ENCODE assay signal across 11 mouse cellular contexts in genomic region chr16:91793507-91794278, GRCm38 (mm10).
DNase-seq lines count a peak whose midpoint lies in the region; ATAC-seq and TF ChIP-seq lines count a peak whose summit lies in the region.
"Had no signal": no experiment of that assay in that cellular context is flagged by ENCODE, and none has a peak within 500 bp of the region (broad histone marks: within the 10 kb centered on the region; RNA-seq: fewer than 3 reads in every experiment).

No protein-coding gene starts in this region.

- peak; percentile 56; the same call in 1 of the 2 replicates for TF ChIP-seq EP300 in heart, adult 2 months (IDR thresholded peaks at IDR 0.05; ENCODE audit: insufficient read depth, low read depth, low read length)
- TF ChIP-seq EP300 in stomach, postnatal 0 days (optimal IDR thresholded peaks at IDR 0.05), result no peak

- TF ChIP-seq CTCF in heart, adult 2 months (IDR thresholded peaks at IDR 0.05), result no peak
- TF ChIP-seq CTCF in stomach, postnatal 0 days (IDR thresholded peaks at IDR 0.05; ENCODE audit: low read depth), result no peak

- no peak overlapping the region for H3K4me3 ChIP-seq in heart, adult 2 months
- no peak overlapping the region for H3K4me3 ChIP-seq in liver, embryonic 13.5 days (replicated peaks)
- no peak overlapping the region for H3K4me3 ChIP-seq in midbrain, embryonic 14.5 days (replicated peaks; ENCODE audit: low read depth, low read length)
- H3K4me3 ChIP-seq in stomach, postnatal 0 days (ENCODE audit: low read depth, low read length), result no peak overlapping the region
- H3K4me3 ChIP-seq: forebrain, embryonic 10.5 days; hindbrain, embryonic 15.5 days; limb, embryonic 10.5 days had no signal

- no peaks in the 10 kb centered on the region for H3K36me3 ChIP-seq in heart, adult 2 months (ENCODE audit: control insufficient read depth, insufficient read depth, low read length)
- H3K36me3 ChIP-seq in liver, embryonic 13.5 days, result no peaks in the 10 kb centered on the region; the same call in 1 of the 2 replicates
- peaks cover 27% of the 10 kb centered on the region for H3K36me3 ChIP-seq in midbrain, embryonic 14.5 days (ENCODE audit: control insufficient read depth, insufficient read depth, low read length)
- H3K36me3 ChIP-seq in stomach, postnatal 0 days (ENCODE audit: control insufficient read depth, insufficient read depth, low read length), result peaks cover 7% of the 10 kb centered on the region

- H3K79me2 ChIP-seq in heart, adult 2 months (replicated peaks; ENCODE audit: control insufficient read depth, insufficient read depth, low read length), result no peaks in the 10 kb centered on the region; the same call in 1 of the 2 replicates

- peak overlapping the region; percentile 67 for H3K27ac ChIP-seq in heart, adult 2 months
- H3K27ac ChIP-seq in liver, embryonic 13.5 days, result peak overlapping the region; percentile 2; the same call in 1 of the 2 replicates
- H3K27ac ChIP-seq in midbrain, embryonic 14.5 days (replicated peaks; ENCODE audit: low read depth, low read length), result no peak overlapping the region
- no peak overlapping the region for H3K27ac ChIP-seq in stomach, postnatal 0 days (replicated peaks)
- H3K27ac ChIP-seq: forebrain, embryonic 10.5 days; hindbrain, embryonic 15.5 days; limb, embryonic 10.5 days had no signal

- 24% methylated on average over 13 of the region's 13 CpGs for WGBS in heart, adult 2 months
- WGBS in liver, embryonic 13.5 days (ENCODE audit: insufficient replicate concordance), result 17% methylated on average over 13 of the region's 13 CpGs
- 94% methylated on average over 13 of the region's 13 CpGs for WGBS in midbrain, embryonic 14.5 days
- WGBS in stomach, postnatal 0 days, result 89% methylated on average over 13 of the region's 13 CpGs

- peak; percentile 14 for DNase-seq in thymus, postnatal 25 days
- DNase-seq in thymus, adult 18-20 months, result no peak
- DNase-seq in heart, adult 2 months, result peak; percentile 39 to 51
- no peak for DNase-seq in liver, embryonic 13.5 days
- DNase-seq in midbrain, embryonic 14.5 days, result no peak
- DNase-seq in left cerebral cortex, adult 8-10 months (ENCODE audit: low spot score in 2 of 2), result no peak
- DNase-seq in stomach, postnatal 0 days (ENCODE audit: low spot score), result no peak
- DNase-seq: cerebellum, postnatal 10 days had no signal

- peaks cover 11% of the 10 kb centered on the region for H3K4me1 ChIP-seq in heart, adult 2 months (ENCODE audit: control insufficient read depth, insufficient read depth, low read length)
- peaks cover 48% of the 10 kb centered on the region for H3K4me1 ChIP-seq in liver, embryonic 13.5 days (replicated peaks)
- no peaks in the 10 kb centered on the region for H3K4me1 ChIP-seq in midbrain, embryonic 14.5 days (ENCODE audit: control insufficient read depth, insufficient read depth, low read length)
- H3K4me1 ChIP-seq in stomach, postnatal 0 days (replicated peaks; ENCODE audit: control insufficient read depth, insufficient read depth), result no peaks in the 10 kb centered on the region

- H3K9ac ChIP-seq in heart, adult 2 months (ENCODE audit: low read depth, low read length), result no peak overlapping the region
- H3K9ac ChIP-seq in liver, embryonic 13.5 days, result 0 out of 2 replicates have a peak overlapping the region, but pooled peaks have one; percentile 0
- no peak overlapping the region for H3K9ac ChIP-seq in midbrain, embryonic 14.5 days (replicated peaks; ENCODE audit: low read length)
- H3K9ac ChIP-seq in stomach, postnatal 0 days (ENCODE audit: low read length), result no peak overlapping the region
- H3K9ac ChIP-seq: hindbrain, embryonic 15.5 days had no signal

- H3K9me3 ChIP-seq in liver, embryonic 13.5 days (replicated peaks), result no peaks in the 10 kb centered on the region
- H3K9me3 ChIP-seq in midbrain, embryonic 14.5 days (ENCODE audit: control insufficient read depth, low read length), result no peaks in the 10 kb centered on the region
- H3K9me3 ChIP-seq in stomach, postnatal 0 days (ENCODE audit: control insufficient read depth, low read length), result no peaks in the 10 kb centered on the region
- H3K9me3 ChIP-seq: forebrain, embryonic 10.5 days; hindbrain, embryonic 15.5 days; limb, embryonic 10.5 days had no signal

- TF ChIP-seq POLR2A in heart, adult 2 months (IDR thresholded peaks at IDR 0.05; ENCODE audit: insufficient read depth, low read depth, low read length), result no peak; the same call in 1 of the 2 replicates

- H3K4me2 ChIP-seq in liver, embryonic 13.5 days, result peak overlapping the region; percentile 16
- no peak overlapping the region for H3K4me2 ChIP-seq in midbrain, embryonic 14.5 days (ENCODE audit: low read length)
- H3K4me2 ChIP-seq in stomach, postnatal 0 days (replicated peaks; ENCODE audit: low read depth), result no peak overlapping the region
- H3K4me2 ChIP-seq: hindbrain, embryonic 15.5 days had no signal

- no peak for ATAC-seq in liver, embryonic 13.5 days (ENCODE audit: low read depth)
- no peak for ATAC-seq in midbrain, embryonic 14.5 days (ENCODE audit: low FRiP score, low TSS enrichment)
- no peak for ATAC-seq in stomach, postnatal 0 days (ENCODE audit: low FRiP score, low TSS enrichment)

- intact Hi-C loops in heart, adult 2 months (cut with DNase I), result no loop called here

- no peaks in the 10 kb centered on the region for H3K27me3 ChIP-seq in heart, adult 2 months (ENCODE audit: control insufficient read depth, insufficient read depth, low read length)
- H3K27me3 ChIP-seq in liver, embryonic 13.5 days, result peaks cover 11% of the 10 kb centered on the region; the same call in 1 of the 2 replicates
- no peaks in the 10 kb centered on the region for H3K27me3 ChIP-seq in midbrain, embryonic 14.5 days (ENCODE audit: control insufficient read depth, insufficient read depth, low read length)
- H3K27me3 ChIP-seq in stomach, postnatal 0 days (ENCODE audit: control insufficient read depth, insufficient read depth, low read length), result no peaks in the 10 kb centered on the region
- H3K27me3 ChIP-seq: hindbrain, embryonic 15.5 days had no signal

Comparison
In these comparisons a context has a peak if more than half of its experiments do, and no peak if none do; other contexts are left out.
1. DNase-seq: peak in thymus, postnatal 25 days (single experiment) and heart, adult 2 months (2 of 2); none in thymus, adult 18-20 months (0 of 2), liver, embryonic 13.5 days (single experiment), midbrain, embryonic 14.5 days (single experiment), left cerebral cortex, adult 8-10 months (0 of 2) and stomach, postnatal 0 days (single experiment).
2. H3K27ac ChIP-seq: peak in heart, adult 2 months (single experiment) and liver, embryonic 13.5 days (single experiment); none in midbrain, embryonic 14.5 days (single experiment) and stomach, postnatal 0 days (single experiment).